Mouse (Mus musculus) megakaryocyte, embryonic 14.5 days (primary cell): ENCODE data around the gene Zfp473.

Experiments used
- FLI1 ChIP-seq: IDR thresholded peaks from 2 replicates; pipeline ENCODE4 v1.6.1; 2012; ENCODE audit warnings: low read length, inconsistent platforms, mixed read lengths
- GATA1 ChIP-seq: IDR thresholded peaks from 3 replicates; pipeline ENCODE4 v1.6.1; 2012; ENCODE audit warnings: mixed read lengths, low read length, inconsistent platforms, borderline replicate concordance

GRCm38 (mm10) chr7:44733723-44734122, 17.1 kb downstream of the Zfp473 start:
- no peak for TF ChIP-seq GATA1
- TF ChIP-seq FLI1 = no peak
